Mouse (Mus musculus) cortical plate, adult 2 months (tissue): ENCODE measurements around the gene Psap.

Experiments used
- CTCF ChIP-seq: fragments of 200-500 bp; IDR thresholded peaks from 2 replicates; pipeline ENCODE4 v1.5.1; 2011; ENCODE audit warnings: mild to moderate bottlenecking, control low read depth, low read length; ENCODE audit not compliant: insufficient read depth; ENCODE audit errors: extremely low read depth
- POLR2A ChIP-seq: fragments of 200-500 bp; IDR thresholded peaks from 2 replicates; pipeline ENCODE4 v1.6.1; 2011; ENCODE audit warnings: mild to moderate bottlenecking, low read length, control low read depth; ENCODE audit not compliant: insufficient read depth; ENCODE audit errors: extremely low read depth

GRCm38 (mm10) chr10:60310629-60311028 is 33.2 kb downstream of the Psap start:
- TF ChIP-seq CTCF (no peak), POLR2A (no peak)
